Mouse (Mus musculus) olfactory bulb, adult 2 months (tissue): ENCODE measurements at regions not wholly inside any gene's neighbourhood (a gene's known extent, or its start where the extent isn't known, plus 50 kb on each side); places are given as distances from the start of the nearest gene placed in this dataset.

ENCODE experiments used
- H3K27ac ChIP-seq: fragments of 200-500 bp; 2 replicates; pipeline ENCODE4 v1.5.1; 2012; ENCODE audit warnings: low read depth, low read length; ENCODE audit not compliant: insufficient read depth
- H3K4me1 ChIP-seq: fragments of 200-500 bp; 2 replicates; pipeline ENCODE4 v1.6.1; 2012; ENCODE audit warnings: low read length; ENCODE audit not compliant: control insufficient read depth, insufficient read depth
- H3K4me3 ChIP-seq: fragments of 200-500 bp; 2 replicates; pipeline ENCODE4 v1.5.1; 2012; ENCODE audit warnings: mild to moderate bottlenecking, low read depth, low read length, moderate library complexity; ENCODE audit not compliant: insufficient read depth
- CTCF ChIP-seq: fragments of 200-500 bp; IDR thresholded peaks from 2 replicates; pipeline ENCODE4 v1.5.1; 2012; ENCODE audit warnings: low read depth, mild to moderate bottlenecking, low read length, moderate library complexity; ENCODE audit not compliant: insufficient read depth
- POLR2A ChIP-seq: fragments of 200-500 bp; IDR thresholded peaks from 2 replicates; pipeline ENCODE4 v1.6.1; 2012; ENCODE audit warnings: mild to moderate bottlenecking, low read depth, low read length, moderate library complexity; ENCODE audit not compliant: insufficient read depth
- WGBS: fragments of 180-500 bp; shearing (Covaris S2); methylation state at CpG from one replicate; pipeline ENCODE4 v1.1.7; 2018; 5-methylcytosine and 5-hydroxymethylcytosine counted together

GRCm38 (mm10) chr1:81927721-81928120, 305.2 kb upstream of the Gm9747 start:
- WGBS: 80% methylated on average over 5 of the region's 5 CpGs
- Histone ChIP-seq H3K4me3 (no peak overlapping the region), H3K27ac (no peak overlapping the region), H3K4me1 (no peaks in the 10 kb centered on the region)
- no peak for TF ChIP-seq POLR2A
- no peak for TF ChIP-seq CTCF

GRCm38 (mm10) chr1:81933064-81933463, 299.8 kb upstream of the Gm9747 start:
- Histone ChIP-seq H3K4me3 (no peak overlapping the region), H3K27ac (no peak overlapping the region), H3K4me1 (no peaks in the 10 kb centered on the region)
- TF ChIP-seq POLR2A (no peak), CTCF (no peak)

DNA sequence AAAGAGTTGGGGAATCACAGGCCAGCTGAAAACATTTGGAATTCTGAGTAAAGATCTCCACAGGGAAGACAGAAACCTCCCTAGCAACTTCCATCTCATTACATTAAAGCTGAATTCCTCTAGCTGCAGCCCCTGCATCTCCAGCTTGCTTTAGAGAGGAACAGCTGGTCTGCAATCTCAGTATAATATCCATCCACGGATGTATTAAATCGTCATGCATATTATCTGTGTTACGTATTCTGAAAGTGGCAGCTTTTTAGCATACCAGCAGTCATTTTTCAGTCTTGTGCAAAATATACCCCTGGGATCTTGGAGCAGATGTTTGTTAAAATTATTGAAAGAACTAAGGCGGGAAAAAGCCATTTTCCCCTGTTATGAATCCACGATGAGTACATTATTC, 287.7 kb upstream of the Gm9747 start:
- Histone ChIP-seq H3K4me3 (no peak overlapping the region), H3K27ac (no peak overlapping the region), H3K4me1 (no peaks in the 10 kb centered on the region)
- WGBS: 82% methylated on average over 5 of the region's 5 CpGs
- no peak for TF ChIP-seq CTCF
- TF ChIP-seq POLR2A: no peak

DNA sequence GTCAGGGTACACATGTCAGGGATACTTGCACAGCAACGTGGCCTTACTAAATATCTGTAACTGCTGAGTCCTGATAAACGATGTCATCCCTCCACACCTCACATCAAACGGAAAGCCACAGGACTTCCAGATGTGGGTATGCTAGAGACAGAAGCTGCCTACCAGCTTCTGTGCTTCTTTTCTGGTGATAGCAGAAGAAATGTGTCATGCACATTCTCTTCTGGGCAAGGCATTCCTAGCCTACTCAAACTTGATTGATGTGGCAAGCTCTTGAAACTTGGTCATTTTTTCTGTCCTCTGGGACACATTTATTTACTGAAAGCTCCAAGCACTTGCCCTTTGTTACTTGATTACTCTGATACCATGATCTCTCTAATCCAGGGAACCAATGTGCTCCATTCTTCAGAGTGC, 282.8 kb upstream of the Gm9747 start:
- 80% methylated on average over 3 of the region's 3 CpGs for WGBS
- H3K4me3 ChIP-seq: no peak overlapping the region
- H3K27ac ChIP-seq: no peak overlapping the region
- TF ChIP-seq POLR2A (no peak), CTCF (no peak)
- H3K4me1 ChIP-seq: no peaks in the 10 kb centered on the region

- Histone ChIP-seq H3K4me1 (no peaks in the 10 kb centered on the region), H3K4me3 (no peak overlapping the region), H3K27ac (no peak overlapping the region)
- WGBS: 89% methylated on average over 1 of the region's 1 CpGs
- TF ChIP-seq POLR2A (no peak), CTCF (no peak)
Observed at GRCm38 (mm10) chr1:81950853-81951252, 282.1 kb upstream of the Gm9747 start.

GRCm38 (mm10) chr1:81951493-81952011, 281.4 kb upstream of the Gm9747 start:
- H3K4me3 ChIP-seq: no peak overlapping the region
- TF ChIP-seq CTCF: no peak
- TF ChIP-seq POLR2A: no peak
- 76% methylated on average over 4 of the region's 4 CpGs for WGBS

DNA sequence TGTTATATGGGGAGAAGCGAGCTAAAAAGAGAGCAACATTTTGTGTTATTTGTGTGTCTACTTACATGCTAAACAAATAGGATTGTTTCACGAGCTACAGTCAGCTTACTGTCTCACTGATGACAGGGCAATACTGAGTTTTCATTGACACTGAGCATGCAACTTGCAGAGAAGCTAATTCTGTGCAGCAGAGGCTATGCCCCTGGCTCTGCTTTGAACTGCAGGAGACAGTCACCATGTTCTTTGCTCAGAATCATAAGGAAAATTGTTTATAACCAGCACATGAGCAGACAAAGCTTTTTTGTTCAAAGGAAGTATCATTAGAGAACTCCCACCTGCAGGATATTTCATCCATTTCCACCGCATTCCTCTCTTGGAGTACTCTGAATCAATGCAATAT, 280.8 kb upstream of the Gm9747 start:
- TF ChIP-seq POLR2A (no peak), CTCF (no peak)
- WGBS: 77% methylated on average over 3 of the region's 3 CpGs
- Histone ChIP-seq H3K4me3 (no peak overlapping the region), H3K4me1 (no peaks in the 10 kb centered on the region), H3K27ac (no peak overlapping the region)

More at GRCm38 (mm10) chr1:81951493-81952011, 281.4 kb upstream of the Gm9747 start:
- Histone ChIP-seq H3K4me1 (no peaks in the 10 kb centered on the region), H3K27ac (no peak overlapping the region)

GRCm38 (mm10) chr1:81954507-81954906, 278.4 kb upstream of the Gm9747 start:
- H3K27ac ChIP-seq: no peak overlapping the region
- no peak for TF ChIP-seq POLR2A
- TF ChIP-seq CTCF: no peak
- WGBS: 91% methylated on average over 2 of the region's 2 CpGs
- no peak overlapping the region for H3K4me3 ChIP-seq
- H3K4me1 ChIP-seq: no peaks in the 10 kb centered on the region

GRCm38 (mm10) chr1:81967062-81967461, 265.9 kb upstream of the Gm9747 start:
- no peak for TF ChIP-seq POLR2A
- TF ChIP-seq CTCF: no peak
- Histone ChIP-seq H3K4me1 (no peaks in the 10 kb centered on the region), H3K4me3 (no peak overlapping the region), H3K27ac (no peak overlapping the region)
- 95% methylated on average over 1 of the region's 1 CpGs for WGBS
